Mouse (Mus musculus): Measurements from ENCODE around the gene Pdcd1lg2. TPM values are rescaled to one million over a fixed set of nuclear protein-coding genes. Genes with fewer than 3 reads are reported as not detected.

Pdcd1lg2 gene
- polyA plus RNA-seq (2012; ENCODE audit: insufficient read depth, insufficient read length, missing spikeins), result 1.6 and 1.8 TPM in 2 replicates

DNA sequence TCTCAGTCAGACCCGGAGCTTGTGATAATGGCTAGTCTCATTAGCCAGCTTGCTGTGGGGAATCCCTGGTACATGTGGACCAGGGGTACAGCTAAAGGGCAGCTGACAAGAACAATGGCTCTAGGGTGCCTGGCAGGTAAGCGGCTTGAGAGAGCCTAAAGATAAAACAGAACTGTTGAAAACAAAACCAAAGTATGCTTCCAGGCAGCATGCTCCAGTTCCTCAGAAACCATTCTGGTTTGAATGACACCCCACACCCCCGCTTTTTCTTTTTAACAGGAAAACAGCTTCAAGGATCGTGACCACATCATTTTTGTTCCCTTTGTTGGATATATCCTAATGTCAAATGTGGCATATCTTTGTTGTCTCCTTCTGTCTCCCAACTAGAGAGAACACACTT, at the start of gene Pdcd1lg2:
TSS of gene Pdcd1lg2 (plus strand) at position 301 of the 400 bp plus-strand sequence.
- no peak within 1 kb of the TSS for H3K27ac ChIP-seq (ENCODE audit: insufficient read depth, low read depth, low read length)
- H3K4me3 ChIP-seq (ENCODE audit: insufficient read depth, low read length), result no peak within 1 kb of the TSS
- H3K4me1 ChIP-seq (ENCODE audit: control insufficient read depth, insufficient read depth, low read length), result peaks cover 6% of the 10 kb centered on the region
- TF ChIP-seq CTCF (IDR thresholded peaks at IDR 0.05; ENCODE audit: low read depth, low read length) (no peak), POLR2A (IDR thresholded peaks at IDR 0.05; ENCODE audit: borderline replicate concordance, low read depth, low read length) (no peak)

DNA sequence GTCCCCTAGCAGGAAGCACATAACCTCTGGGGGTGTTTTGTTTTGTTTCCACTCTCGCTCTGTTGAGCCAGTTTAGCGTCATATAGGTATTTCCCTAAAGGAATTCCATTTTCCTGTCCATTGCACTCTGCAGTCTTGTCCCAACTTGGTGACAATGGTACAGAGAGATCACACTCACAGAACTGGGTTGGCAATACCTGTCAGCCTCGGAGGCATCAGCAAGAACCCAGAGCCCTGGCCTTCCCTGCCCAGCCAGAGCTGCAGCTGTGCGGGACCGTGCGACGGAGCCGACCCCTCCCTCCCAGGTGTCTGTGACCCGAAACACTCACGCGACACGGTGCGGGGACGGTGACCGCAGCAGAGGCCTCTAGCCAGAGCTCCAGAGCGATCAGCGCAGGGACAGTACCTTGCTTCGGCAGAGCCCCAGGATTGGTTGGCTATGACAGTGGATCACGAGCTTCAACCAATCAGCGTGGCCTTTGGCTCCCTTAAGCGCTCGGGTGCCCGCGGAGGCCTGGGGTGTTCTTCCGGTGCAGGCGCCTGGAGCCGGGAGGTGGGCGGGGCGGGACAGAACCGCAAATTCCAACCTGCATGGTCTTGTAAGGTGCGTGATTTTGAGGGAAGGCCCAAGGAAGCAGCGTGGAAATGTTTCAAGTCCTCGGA, 49.1 kb upstream of the Pdcd1lg2 start:
- no peak overlapping the region for H3K27ac ChIP-seq (ENCODE audit: insufficient read depth, low read depth, low read length)
- TF ChIP-seq CTCF (IDR thresholded peaks at IDR 0.05; ENCODE audit: low read depth, low read length) (no peak), POLR2A (IDR thresholded peaks at IDR 0.05; ENCODE audit: borderline replicate concordance, low read depth, low read length) (no peak)
- H3K4me1 ChIP-seq (ENCODE audit: control insufficient read depth, insufficient read depth, low read length), result peaks cover 15% of the 10 kb centered on the region
- peak overlapping the region; percentile 74 for H3K4me3 ChIP-seq (ENCODE audit: insufficient read depth, low read length)

DNA sequence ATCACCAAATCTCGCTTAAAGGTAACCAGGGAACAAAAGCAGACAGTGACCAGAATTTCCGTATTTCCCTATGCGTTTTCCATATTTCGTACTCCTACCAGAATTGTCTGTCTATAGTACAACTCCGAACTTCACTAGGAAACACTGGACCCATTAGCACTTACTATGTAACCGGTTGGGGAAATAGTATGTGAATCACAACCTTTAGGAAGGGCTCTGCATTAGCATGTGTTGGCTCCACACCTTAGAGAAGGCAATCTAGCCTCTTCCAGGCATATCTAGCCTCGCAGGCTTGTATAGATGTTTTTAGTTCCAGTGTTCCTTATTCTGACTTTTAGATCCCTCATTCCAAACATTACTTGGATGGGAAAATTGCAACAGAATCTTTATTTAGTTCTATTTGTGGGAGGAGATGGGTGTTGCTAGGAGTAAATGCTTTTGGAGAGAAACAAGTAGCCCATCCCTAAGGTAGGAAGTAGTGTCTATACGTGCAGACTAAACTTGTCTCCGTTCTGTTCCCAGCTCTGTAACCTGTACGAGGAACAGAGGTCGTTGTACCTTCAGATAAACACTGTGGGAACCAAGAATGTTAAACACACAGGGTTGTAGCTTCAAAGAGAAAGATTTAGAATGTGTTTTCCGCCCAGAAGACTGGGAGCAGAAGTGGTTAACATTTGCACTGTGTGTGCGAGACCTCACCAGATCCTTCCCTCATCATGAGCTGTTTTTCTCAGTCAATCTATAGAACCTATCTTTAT, 48.4 kb upstream of the Pdcd1lg2 start:
- Histone ChIP-seq H3K4me1 (ENCODE audit: control insufficient read depth, insufficient read depth, low read length) (peaks cover 15% of the 10 kb centered on the region), H3K4me3 (ENCODE audit: insufficient read depth, low read length) (peak overlapping the region; percentile 74), H3K27ac (ENCODE audit: insufficient read depth, low read depth, low read length) (no peak overlapping the region)
- TF ChIP-seq POLR2A (IDR thresholded peaks at IDR 0.05; ENCODE audit: borderline replicate concordance, low read depth, low read length), result no peak
- TF ChIP-seq CTCF (IDR thresholded peaks at IDR 0.05; ENCODE audit: low read depth, low read length), result no peak

- Histone ChIP-seq H3K4me3 (ENCODE audit: insufficient read depth, low read length) (no peak overlapping the region), H3K27ac (ENCODE audit: insufficient read depth, low read depth, low read length) (no peak overlapping the region), H3K4me1 (ENCODE audit: control insufficient read depth, insufficient read depth, low read length) (peaks cover 16% of the 10 kb centered on the region)
- TF ChIP-seq POLR2A (IDR thresholded peaks at IDR 0.05; ENCODE audit: borderline replicate concordance, low read depth, low read length) (no peak), CTCF (IDR thresholded peaks at IDR 0.05; ENCODE audit: low read depth, low read length) (no peak)
These were observed 47.2 kb upstream of the Pdcd1lg2 start for GRCm38 (mm10) chr19:29363557-29363956.

GRCm38 (mm10) chr19:29364076-29364475, 46.6 kb upstream of the Pdcd1lg2 start:
- no peak for TF ChIP-seq POLR2A (IDR thresholded peaks at IDR 0.05; ENCODE audit: borderline replicate concordance, low read depth, low read length)
- TF ChIP-seq CTCF (IDR thresholded peaks at IDR 0.05; ENCODE audit: low read depth, low read length), result no peak
- Histone ChIP-seq H3K27ac (ENCODE audit: insufficient read depth, low read depth, low read length) (no peak overlapping the region), H3K4me3 (ENCODE audit: insufficient read depth, low read length) (no peak overlapping the region), H3K4me1 (ENCODE audit: control insufficient read depth, insufficient read depth, low read length) (peaks cover 20% of the 10 kb centered on the region)

- Histone ChIP-seq H3K4me1 (ENCODE audit: control insufficient read depth, insufficient read depth, low read length) (peaks cover 20% of the 10 kb centered on the region), H3K27ac (ENCODE audit: insufficient read depth, low read depth, low read length) (no peak overlapping the region), H3K4me3 (ENCODE audit: insufficient read depth, low read length) (no peak overlapping the region)
- TF ChIP-seq CTCF (IDR thresholded peaks at IDR 0.05; ENCODE audit: low read depth, low read length) (no peak), POLR2A (IDR thresholded peaks at IDR 0.05; ENCODE audit: borderline replicate concordance, low read depth, low read length) (no peak)
These were observed 45.6 kb upstream of the Pdcd1lg2 start for GRCm38 (mm10) chr19:29365105-29365504.

DNA sequence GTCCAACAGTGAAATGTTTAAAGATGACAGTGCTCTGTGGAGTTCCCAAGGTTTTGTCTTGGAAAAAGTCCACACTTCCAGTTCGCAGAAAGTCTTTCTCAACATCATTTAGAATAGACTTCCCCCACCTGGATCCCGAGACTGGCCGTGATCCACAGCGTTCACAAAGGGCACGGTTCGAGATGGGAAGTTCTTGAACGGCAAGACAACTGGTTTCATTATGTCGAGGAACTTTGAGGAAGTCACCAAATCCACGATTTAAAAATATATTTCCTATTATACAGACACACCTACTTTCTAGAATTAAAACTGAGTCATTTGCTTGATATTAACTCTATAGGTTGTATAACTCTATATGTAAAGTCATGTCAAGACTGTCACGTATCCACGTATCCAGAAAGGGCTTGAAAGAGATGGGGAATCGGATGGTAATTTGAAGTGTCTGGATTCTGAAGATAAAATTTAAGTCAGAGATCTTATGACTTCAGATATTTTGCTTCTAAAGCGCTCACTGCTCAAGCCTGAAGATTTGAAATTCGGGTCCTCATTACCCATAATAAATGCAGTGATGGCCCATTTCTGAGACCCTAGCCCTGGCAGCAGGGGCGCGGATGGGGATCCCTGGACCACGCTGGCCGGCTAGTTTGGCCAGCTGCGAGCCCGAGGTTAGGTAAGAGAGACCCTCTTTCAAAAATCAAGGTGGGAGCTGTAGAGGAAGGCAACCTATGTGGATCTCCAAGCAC, 44.3 kb upstream of the Pdcd1lg2 start:
- Histone ChIP-seq H3K4me3 (ENCODE audit: insufficient read depth, low read length) (peak overlapping the region; percentile 75), H3K27ac (ENCODE audit: insufficient read depth, low read depth, low read length) (peak overlapping the region; percentile 86), H3K4me1 (ENCODE audit: control insufficient read depth, insufficient read depth, low read length) (peaks cover 15% of the 10 kb centered on the region)
- TF ChIP-seq CTCF (IDR thresholded peaks at IDR 0.05; ENCODE audit: low read depth, low read length) (no peak), POLR2A (IDR thresholded peaks at IDR 0.05; ENCODE audit: borderline replicate concordance, low read depth, low read length) (no peak)

- Histone ChIP-seq H3K27ac (ENCODE audit: insufficient read depth, low read depth, low read length) (peak within 1 kb of the TSS; percentile 86), H3K4me3 (ENCODE audit: insufficient read depth, low read length) (peak within 1 kb of the TSS; percentile 75), H3K4me1 (ENCODE audit: control insufficient read depth, insufficient read depth, low read length) (peaks cover 15% of the 10 kb centered on the region)
- TF ChIP-seq CTCF (IDR thresholded peaks at IDR 0.05; ENCODE audit: low read depth, low read length) (no peak), POLR2A (IDR thresholded peaks at IDR 0.05; ENCODE audit: borderline replicate concordance, low read depth, low read length) (no peak)
These were observed 43.6 kb upstream of the Pdcd1lg2 start, which contains the start of the genes Plgrkt and Cd274 for GRCm38 (mm10) chr19:29366969-29367622. Plgrkt (minus strand) TSS chr19:29367390. Cd274 (plus strand) TSS chr19:29367455.

GRCm38 (mm10) chr19:29368041-29368440, 42.7 kb upstream of the Pdcd1lg2 start:
- Histone ChIP-seq H3K4me1 (ENCODE audit: control insufficient read depth, insufficient read depth, low read length) (peaks cover 15% of the 10 kb centered on the region), H3K27ac (ENCODE audit: insufficient read depth, low read depth, low read length) (no peak overlapping the region), H3K4me3 (ENCODE audit: insufficient read depth, low read length) (no peak overlapping the region)
- TF ChIP-seq POLR2A (IDR thresholded peaks at IDR 0.05; ENCODE audit: borderline replicate concordance, low read depth, low read length) (no peak), CTCF (IDR thresholded peaks at IDR 0.05; ENCODE audit: low read depth, low read length) (no peak)

Measured in bone marrow macrophage, adult 2 months (primary cell).